Mouse (Mus musculus): Measurements from ENCODE around the gene Vgll4. TPM values are rescaled to one million over a fixed set of nuclear protein-coding genes. Genes with fewer than 3 reads are reported as not detected.
A peak's percentile ranks its signal among the peaks of the same experiment; 100 is the strongest.

Gene Vgll4
- polyA plus RNA-seq, 1 experiment = 36.4 TPM

DNA sequence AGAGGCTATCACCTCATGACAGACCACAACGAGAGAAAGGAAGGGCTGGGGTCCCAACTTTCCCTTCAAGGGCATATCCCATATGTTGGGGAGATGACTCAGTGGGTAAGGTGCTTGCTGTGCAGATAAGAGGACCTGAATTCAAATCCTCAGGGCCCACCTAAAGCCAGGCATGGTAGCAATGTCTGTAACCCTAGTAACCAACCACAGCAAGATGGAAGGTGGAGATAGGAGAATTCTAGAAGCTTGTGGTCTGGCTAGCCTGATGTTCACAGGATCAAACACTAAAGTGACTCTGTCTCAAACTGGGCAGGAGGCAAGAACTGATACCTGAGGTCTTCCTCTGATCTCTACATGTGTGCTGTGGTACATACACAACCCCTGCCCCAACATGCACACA is 9.9 kb upstream of the Vgll4 start:
- H3K27ac ChIP-seq (ENCODE audit: insufficient read depth, low read length) = no peak overlapping the region
- no peak for TF ChIP-seq CTCF (IDR thresholded peaks at IDR 0.05; ENCODE audit: borderline replicate concordance, insufficient read depth, low read length)
- TF ChIP-seq POLR2A (IDR thresholded peaks at IDR 0.05; ENCODE audit: low read depth, low read length) = no peak
- H3K4me3 ChIP-seq (ENCODE audit: insufficient read depth, low read length) = no peak overlapping the region
- no peaks in the 10 kb centered on the region for H3K4me1 ChIP-seq (ENCODE audit: control insufficient read depth, insufficient read depth, low read length)

DNA sequence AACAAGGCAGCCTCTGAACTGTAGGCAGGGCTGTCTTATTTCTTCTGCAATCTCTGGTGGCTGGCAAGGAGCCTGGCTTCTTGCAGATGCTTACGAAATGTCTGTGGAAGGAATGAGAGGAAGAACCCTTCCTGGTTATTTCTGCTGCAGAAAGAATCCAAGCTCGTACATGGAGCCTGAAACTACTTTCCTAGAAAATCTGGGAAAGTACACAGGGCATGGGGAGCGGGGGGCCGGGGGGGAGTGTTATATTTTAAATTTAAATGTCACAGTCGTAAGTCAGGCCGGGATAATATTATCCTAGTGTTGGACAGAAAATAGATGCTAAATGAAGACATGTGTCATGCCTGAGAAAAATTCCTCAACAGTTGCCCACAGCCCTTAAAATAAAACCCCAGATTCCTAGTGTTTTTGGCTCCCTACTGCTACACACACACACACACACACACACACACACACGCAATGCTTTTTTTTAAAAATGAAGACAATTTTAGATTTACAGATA is 7.2 kb upstream of the Vgll4 start:
- Histone ChIP-seq H3K4me1 (ENCODE audit: control insufficient read depth, insufficient read depth, low read length) (no peaks in the 10 kb centered on the region), H3K4me3 (ENCODE audit: insufficient read depth, low read length) (no peak overlapping the region), H3K27ac (ENCODE audit: insufficient read depth, low read length) (peak overlapping the region; percentile 73; the same call in 1 of the 2 replicates)
- TF ChIP-seq CTCF (IDR thresholded peaks at IDR 0.05; ENCODE audit: borderline replicate concordance, insufficient read depth, low read length) (no peak), POLR2A (IDR thresholded peaks at IDR 0.05; ENCODE audit: low read depth, low read length) (no peak)

DNA sequence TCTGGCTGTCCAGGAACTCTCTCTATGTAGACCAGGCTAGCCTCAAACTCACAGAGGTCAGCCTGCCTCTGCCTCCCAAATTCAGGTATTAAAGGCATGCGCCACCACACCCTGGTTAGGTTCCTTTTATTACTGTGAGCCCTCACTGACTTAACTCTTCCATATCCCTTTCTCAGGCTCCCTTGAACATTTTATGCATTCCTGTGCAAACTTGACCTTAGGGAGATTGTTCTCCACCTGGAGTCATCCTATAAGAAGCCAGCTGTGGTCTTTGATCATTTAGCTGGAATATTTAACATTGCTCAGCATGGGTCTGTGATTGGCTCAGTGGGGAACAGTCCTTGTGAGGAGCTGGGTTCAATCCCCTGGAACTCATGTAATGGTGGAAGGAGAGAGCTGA is 4.5 kb upstream of the Vgll4 start:
- Histone ChIP-seq H3K27ac (ENCODE audit: insufficient read depth, low read length) (no peak overlapping the region), H3K4me1 (ENCODE audit: control insufficient read depth, insufficient read depth, low read length) (no peaks in the 10 kb centered on the region), H3K4me3 (ENCODE audit: insufficient read depth, low read length) (no peak overlapping the region)
- TF ChIP-seq CTCF (IDR thresholded peaks at IDR 0.05; ENCODE audit: borderline replicate concordance, insufficient read depth, low read length) (no peak), POLR2A (IDR thresholded peaks at IDR 0.05; ENCODE audit: low read depth, low read length) (no peak)

DNA sequence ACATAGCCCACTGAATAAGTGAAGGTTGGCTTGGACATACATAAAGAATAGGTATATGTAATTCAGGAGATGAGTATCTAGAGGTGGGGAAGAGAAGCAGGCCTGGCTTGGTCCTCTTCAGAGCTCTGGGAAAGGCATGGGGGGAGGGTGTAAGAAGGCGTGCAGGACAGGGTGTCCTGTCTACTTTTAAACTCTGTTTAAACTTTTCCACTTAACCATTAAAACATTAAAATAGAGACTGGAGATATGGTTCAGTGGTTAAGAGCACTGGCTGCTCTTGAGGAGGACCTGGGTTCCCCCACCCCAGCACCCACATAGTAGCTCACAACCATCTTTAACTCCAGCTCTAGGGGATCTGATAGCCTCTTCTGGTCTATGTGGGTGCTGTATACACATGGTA is 3.2 kb upstream of the Vgll4 start:
- Histone ChIP-seq H3K27ac (ENCODE audit: insufficient read depth, low read length) (no peak overlapping the region), H3K4me3 (ENCODE audit: insufficient read depth, low read length) (no peak overlapping the region), H3K4me1 (ENCODE audit: control insufficient read depth, insufficient read depth, low read length) (no peaks in the 10 kb centered on the region)
- TF ChIP-seq POLR2A (IDR thresholded peaks at IDR 0.05; ENCODE audit: low read depth, low read length) (no peak), CTCF (IDR thresholded peaks at IDR 0.05; ENCODE audit: borderline replicate concordance, insufficient read depth, low read length) (no peak)

DNA sequence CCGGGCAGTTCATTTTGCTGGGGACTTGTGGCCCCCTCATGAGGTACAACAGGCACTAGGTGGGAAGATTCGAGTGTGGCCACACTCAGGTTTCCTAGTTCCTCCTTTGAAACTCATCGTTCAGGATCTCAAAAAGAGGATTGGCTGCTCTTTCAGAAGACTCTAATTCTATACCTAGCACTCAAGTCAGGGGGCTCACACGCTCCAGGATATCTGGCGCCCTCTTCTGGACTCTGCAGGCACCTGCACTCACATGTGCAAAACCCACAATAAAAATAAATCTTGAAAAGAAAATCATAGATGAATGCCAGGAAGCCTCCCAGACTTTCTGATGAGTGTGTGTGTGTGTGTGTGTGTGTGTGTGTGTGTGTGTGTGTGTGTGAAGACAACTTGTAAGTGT is 1.1 kb upstream of the Vgll4 start:
- Histone ChIP-seq H3K4me3 (ENCODE audit: insufficient read depth, low read length) (no peak overlapping the region), H3K4me1 (ENCODE audit: control insufficient read depth, insufficient read depth, low read length) (no peaks in the 10 kb centered on the region; the same call in 1 of the 2 replicates), H3K27ac (ENCODE audit: insufficient read depth, low read length) (no peak overlapping the region)
- TF ChIP-seq CTCF (IDR thresholded peaks at IDR 0.05; ENCODE audit: borderline replicate concordance, insufficient read depth, low read length) (peak; percentile 21; the same call in 1 of the 2 replicates), POLR2A (IDR thresholded peaks at IDR 0.05; ENCODE audit: low read depth, low read length) (no peak)

DNA sequence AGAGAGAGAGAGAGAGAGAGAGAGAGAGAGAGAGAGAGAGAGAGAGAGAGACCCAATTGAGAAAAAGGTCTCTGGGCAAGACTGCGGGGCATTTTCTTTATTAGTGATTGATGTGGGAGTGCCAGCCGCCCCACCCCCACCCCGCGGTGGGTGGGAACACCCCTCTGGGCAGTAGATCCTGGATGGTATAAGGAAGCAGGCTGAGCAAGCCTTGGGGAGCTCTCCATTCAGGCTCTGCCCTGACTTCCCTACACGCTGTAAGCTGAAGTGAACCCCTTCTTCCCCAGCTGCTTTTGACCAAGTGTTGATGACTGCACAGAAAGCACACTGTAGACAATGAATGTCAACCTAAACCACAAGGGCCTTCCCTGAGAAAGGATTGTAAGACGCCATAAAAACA is 592 bp upstream of the Vgll4 start:
- TF ChIP-seq CTCF (IDR thresholded peaks at IDR 0.05; ENCODE audit: borderline replicate concordance, insufficient read depth, low read length) (no peak), POLR2A (IDR thresholded peaks at IDR 0.05; ENCODE audit: low read depth, low read length) (no peak)
- Histone ChIP-seq H3K27ac (ENCODE audit: insufficient read depth, low read length) (no peak overlapping the region), H3K4me1 (ENCODE audit: control insufficient read depth, insufficient read depth, low read length) (no peaks in the 10 kb centered on the region; the same call in 1 of the 2 replicates), H3K4me3 (ENCODE audit: insufficient read depth, low read length) (no peak overlapping the region)

DNA sequence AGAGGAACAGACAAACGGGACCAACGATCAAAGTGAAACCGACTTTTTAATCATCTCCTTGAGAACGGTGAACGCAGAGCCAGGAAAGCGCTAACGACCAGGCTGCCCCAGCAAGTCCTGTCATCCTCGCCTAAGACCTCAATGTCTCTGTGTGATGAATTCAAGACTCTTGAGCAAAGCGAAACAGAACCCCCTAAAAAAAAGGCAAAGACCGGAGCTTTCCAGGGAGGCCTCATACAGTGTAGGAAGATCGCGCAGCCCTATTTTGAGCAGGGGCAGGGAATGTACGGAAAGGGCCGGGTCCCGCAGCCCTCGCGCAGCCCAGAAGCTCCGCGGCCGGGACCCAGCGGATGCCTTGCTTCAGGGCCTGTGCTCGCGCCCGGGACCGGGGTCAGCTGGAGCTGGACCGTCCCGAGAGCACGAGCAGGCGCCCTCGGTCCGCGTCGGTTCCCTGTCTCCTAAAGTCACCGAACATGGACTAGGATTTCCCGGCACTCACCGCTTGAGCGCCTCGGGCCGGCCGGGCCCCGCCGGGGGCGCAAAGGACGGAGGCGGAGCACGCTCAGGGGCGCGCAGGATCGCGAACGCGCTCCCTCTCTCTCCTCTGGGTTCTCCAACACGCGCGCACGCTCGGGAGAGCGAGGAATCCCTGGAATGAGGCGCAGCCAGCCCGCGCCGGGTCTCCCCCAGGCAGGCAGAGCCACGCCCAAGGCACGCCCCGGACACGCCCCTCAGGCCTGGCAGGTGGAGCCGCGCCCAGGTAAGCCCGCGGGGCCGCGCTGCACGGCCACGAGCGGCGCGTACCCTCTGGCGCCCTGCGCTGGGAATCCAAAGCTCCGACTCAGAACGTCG is 1.2 kb downstream of the Vgll4 start:
- Histone ChIP-seq H3K4me1 (ENCODE audit: control insufficient read depth, insufficient read depth, low read length) (peaks cover 12% of the 10 kb centered on the region), H3K27ac (ENCODE audit: insufficient read depth, low read length) (peak overlapping the region; percentile 41), H3K4me3 (ENCODE audit: insufficient read depth, low read length) (peak overlapping the region; percentile 67)
- TF ChIP-seq CTCF (IDR thresholded peaks at IDR 0.05; ENCODE audit: borderline replicate concordance, insufficient read depth, low read length) (no peak), POLR2A (IDR thresholded peaks at IDR 0.05; ENCODE audit: low read depth, low read length) (peak; percentile 56)

DNA sequence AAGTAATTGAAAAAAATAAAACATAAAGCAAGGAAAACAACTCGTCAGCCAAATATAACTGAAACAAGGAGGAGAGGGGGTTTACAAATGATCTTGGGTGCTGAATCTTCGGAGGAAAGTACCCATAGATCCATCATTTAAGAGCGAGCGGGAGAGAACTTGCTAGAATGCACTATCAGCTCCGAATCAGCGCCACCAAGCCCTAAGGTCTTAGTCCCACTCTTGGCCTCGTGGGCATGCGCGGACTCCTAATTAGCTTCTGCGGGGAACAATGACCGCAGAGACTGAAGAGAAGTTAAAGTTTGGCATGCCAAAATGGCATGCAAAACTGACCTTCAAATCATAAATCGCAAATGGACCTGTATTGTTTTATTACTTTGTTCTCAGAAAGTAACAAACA is 2.2 kb downstream of the Vgll4 start:
- TF ChIP-seq POLR2A (IDR thresholded peaks at IDR 0.05; ENCODE audit: low read depth, low read length) (no peak), CTCF (IDR thresholded peaks at IDR 0.05; ENCODE audit: borderline replicate concordance, insufficient read depth, low read length) (no peak)
- Histone ChIP-seq H3K4me1 (ENCODE audit: control insufficient read depth, insufficient read depth, low read length) (peaks cover 12% of the 10 kb centered on the region), H3K27ac (ENCODE audit: insufficient read depth, low read length) (peak overlapping the region; percentile 63), H3K4me3 (ENCODE audit: insufficient read depth, low read length) (peak overlapping the region; percentile 67)

DNA sequence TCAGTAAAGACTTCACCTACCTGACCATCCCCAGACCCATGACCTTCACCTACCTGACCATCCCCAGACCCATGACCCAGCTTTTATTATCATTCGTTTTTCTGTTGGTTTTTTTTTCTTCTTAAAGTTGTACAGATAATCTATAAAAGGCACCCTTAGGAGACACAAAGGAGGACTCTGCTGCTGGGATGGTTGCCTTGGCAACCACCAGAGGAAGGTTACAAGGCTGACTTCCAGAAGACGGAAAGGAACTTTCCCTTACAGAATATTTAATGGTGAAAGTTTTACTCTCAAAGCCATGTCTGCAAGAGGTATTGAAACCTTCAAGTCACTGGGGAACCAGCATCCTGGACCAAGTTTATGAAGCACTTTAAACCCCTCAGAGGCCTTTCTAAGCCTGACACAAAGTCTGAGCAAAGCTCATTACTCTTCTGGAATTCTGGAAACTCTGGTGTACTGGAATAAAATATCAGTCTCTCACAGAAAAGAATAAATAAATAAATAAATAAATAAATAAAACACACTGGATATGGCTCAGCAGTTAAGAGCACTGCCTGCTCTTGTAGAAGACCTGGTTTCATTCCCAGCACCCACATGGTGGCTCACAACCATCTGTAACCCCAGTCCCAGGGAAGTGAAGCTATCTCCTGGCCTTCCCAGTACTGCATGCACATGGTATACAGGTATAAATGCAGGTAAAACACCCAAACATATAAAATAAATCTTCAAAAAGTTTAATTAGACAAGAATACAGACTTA is 3.2 kb downstream of the Vgll4 start:
- Histone ChIP-seq H3K27ac (ENCODE audit: insufficient read depth, low read length) (no peak overlapping the region), H3K4me1 (ENCODE audit: control insufficient read depth, insufficient read depth, low read length) (peaks cover 13% of the 10 kb centered on the region), H3K4me3 (ENCODE audit: insufficient read depth, low read length) (no peak overlapping the region)
- TF ChIP-seq CTCF (IDR thresholded peaks at IDR 0.05; ENCODE audit: borderline replicate concordance, insufficient read depth, low read length) (no peak), POLR2A (IDR thresholded peaks at IDR 0.05; ENCODE audit: low read depth, low read length) (no peak)
